Mouse (Mus musculus) heart, postnatal 36 days (tissue): ENCODE results near the gene Ttc41. TPM values are rescaled to one million over a fixed set of nuclear protein-coding genes. Genes with fewer than 3 reads are reported as not detected.

Source experiments
- DNase-seq, 2 experiments: peaks; one replicate each; pipeline ENCODE4 v3.0.0; 2021 to 2022
- intact Hi-C: fragments of 180-260 bp; cut with DNase I; formaldehyde crosslinking; loops from one replicate; pipeline ENCODE4 v1.15.1; 2025
- total RNA-seq, 2 experiments: library from RNA; stranded (reverse); gene quantifications; 2 replicates each; pipeline ENCODE4 v1.2.3; 2021

The Ttc41 gene
- total RNA-seq, 2 experiments from 2014 or later = 1.4 to 2.2 TPM

- intact Hi-C loops = no loop called here
Observed at GRCm38 (mm10) chr10:86742918-86743317, 37.3 kb downstream of the Ttc41 start.

GRCm38 (mm10) chr10:86744306-86744705 lies 38.7 kb downstream of the Ttc41 start:
- DNase-seq = no peak
- intact Hi-C loops = no loop called here

More at GRCm38 (mm10) chr10:86742918-86743317, 37.3 kb downstream of the Ttc41 start:
- no peak for DNase-seq

- DNase-seq = peak in 1 of 2 experiments; percentile 35
- intact Hi-C loops = no loop called here
Observed at GRCm38 (mm10) chr10:86755816-86756502, 50.3 kb downstream of the Ttc41 start.

GRCm38 (mm10) chr10:86757724-86758123 lies 52.1 kb downstream of the Ttc41 start:
- intact Hi-C loops = no loop called here
- DNase-seq = no peak

DNA sequence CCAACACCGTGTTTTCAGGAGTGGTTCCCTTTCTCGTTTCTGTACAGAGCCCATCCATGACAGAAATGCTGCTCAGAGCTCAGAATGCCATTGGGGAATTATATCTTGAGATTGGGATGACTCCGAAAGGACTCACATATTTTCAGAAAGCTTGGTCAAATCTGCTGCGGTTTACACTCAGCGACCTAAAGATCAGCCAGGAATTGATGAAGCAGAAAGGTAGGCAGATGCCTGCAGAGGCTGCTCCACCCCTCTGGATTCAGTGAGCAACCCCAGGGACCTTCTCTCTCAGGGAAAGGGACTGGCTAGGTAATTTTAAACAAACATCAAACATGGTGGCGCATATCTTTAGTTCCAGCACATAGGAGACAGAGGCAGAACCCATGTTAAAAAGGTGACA lies 52.6 kb downstream of the Ttc41 start:
- no peak for DNase-seq
- intact Hi-C loops = no loop called here

DNA sequence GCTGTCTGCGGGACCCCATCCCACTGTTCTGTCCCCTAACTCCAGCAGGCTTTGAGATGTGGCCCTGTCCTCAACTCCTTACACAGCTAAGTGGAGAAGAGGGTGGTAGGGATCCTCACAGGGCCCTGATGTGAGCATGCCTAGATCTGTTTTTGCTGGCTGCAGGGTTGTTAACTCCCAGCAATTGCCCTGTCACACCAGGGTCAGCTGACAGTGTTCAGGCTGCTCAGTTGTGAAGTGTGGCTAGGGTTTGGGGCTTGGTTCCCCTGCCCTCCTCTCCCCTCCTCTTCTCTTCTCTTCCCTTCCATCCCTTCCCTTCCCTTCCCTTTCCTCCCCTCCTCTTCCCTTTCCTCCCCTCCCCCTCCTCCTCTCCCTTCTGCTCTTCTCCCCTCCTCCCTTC lies 55.6 kb downstream of the Ttc41 start:
- DNase-seq = no peak
- intact Hi-C loops = loop anchor here (10.0 kb wide), 1 partner anchor 214 kb away; no protein-coding TSS in a partner anchor

- DNase-seq = no peak
- intact Hi-C loops = loop anchor here (10.0 kb wide), 1 partner anchor 213 kb away; no protein-coding TSS in a partner anchor
Observed at GRCm38 (mm10) chr10:86761722-86762383, 56.2 kb downstream of the Ttc41 start.

GRCm38 (mm10) chr10:86762384-86762730 lies 56.7 kb downstream of the Ttc41 start:
- no peak for DNase-seq
- intact Hi-C loops = loop anchor here (10.0 kb wide), 1 partner anchor 212 kb away; no protein-coding TSS in a partner anchor

DNA sequence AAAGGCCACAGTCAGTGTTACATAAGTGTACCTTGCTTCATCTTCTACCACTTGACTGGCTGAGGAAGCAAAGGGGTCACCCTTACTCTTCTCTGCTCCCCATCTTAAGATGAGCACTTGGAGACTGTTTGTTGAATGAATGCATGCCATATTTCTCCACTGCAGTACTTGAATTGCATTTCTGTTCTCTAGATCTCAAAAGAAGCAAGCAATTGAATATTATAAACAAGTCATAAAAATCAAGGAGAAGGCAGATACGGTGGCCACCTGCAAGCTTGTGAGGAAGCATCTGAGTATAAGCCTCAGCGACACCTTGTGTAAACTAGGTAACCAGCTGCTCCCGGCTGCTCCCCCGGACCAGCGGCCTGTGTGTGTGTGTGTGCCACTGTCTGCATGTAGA lies 58.1 kb downstream of the Ttc41 start, which contains the start of gene Gm49358:
Gene Gm49358 (plus strand): TSS at position 301 of the 400 bp plus-strand sequence.
- intact Hi-C loops = loop anchor here (10.0 kb wide), 1 partner anchor 211 kb away; no protein-coding TSS in a partner anchor
- DNase-seq = no peak

DNA sequence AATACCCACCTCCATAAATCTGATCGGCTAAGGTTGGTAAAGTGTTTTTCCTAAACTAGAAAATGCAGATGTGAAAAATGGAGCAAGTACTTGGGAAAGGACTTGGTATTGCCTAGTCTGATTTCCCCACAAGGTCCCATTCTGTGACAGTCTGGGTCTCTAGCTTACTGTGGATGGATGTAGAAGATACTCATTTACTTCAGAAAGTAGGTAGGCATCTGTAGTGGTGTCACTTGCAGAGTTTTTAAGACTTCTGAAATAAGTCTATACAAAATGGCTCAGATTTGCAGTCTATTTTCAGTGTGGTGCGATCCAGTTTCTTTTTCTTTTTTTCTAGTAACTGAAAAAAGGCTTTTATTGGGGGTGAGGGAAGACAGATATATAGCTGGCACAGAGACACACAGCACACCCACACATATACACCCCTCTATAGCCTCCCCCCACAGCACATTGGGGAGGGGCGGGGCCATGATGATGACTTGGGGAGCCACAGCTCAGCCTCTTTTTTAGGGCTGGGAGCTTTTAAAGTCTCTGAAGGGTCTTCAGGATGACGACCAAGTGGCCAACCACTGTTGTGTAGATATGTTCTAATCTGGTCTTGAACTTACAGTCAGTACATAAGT lies 59.8 kb downstream of the Ttc41 start:
- intact Hi-C loops = loop anchor here (10.0 kb wide), 1 partner anchor 209 kb away; no protein-coding TSS in a partner anchor
- no peak for DNase-seq

- intact Hi-C loops = loop anchor here (10.0 kb wide), 1 partner anchor 206 kb away; no protein-coding TSS in a partner anchor
- no peak for DNase-seq
Observed at GRCm38 (mm10) chr10:86769216-86769615, 63.6 kb downstream of the Ttc41 start.

DNA sequence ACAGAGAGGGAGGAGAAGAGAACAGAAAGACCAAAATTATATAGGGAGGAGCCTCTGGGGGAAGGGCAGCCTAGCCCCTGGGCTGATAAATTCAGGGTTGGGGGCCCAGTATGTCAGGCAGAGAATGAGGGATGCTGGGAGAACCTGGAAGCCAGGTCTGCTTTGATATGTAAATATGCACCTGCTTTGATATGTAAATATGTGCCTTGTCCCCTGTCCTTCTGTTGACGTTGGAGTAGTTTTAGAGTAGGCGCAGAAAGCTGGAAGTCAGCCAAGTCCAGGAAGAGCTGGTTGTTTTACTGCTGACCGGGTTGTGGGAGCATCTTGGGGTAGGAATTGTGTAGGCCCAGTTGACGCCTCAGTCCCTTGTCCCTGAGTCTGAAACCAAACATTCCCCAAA lies 64.2 kb downstream of the Ttc41 start:
- intact Hi-C loops = loop anchor here (10.0 kb wide), 1 partner anchor 205 kb away; no protein-coding TSS in a partner anchor
- no peak for DNase-seq

DNA sequence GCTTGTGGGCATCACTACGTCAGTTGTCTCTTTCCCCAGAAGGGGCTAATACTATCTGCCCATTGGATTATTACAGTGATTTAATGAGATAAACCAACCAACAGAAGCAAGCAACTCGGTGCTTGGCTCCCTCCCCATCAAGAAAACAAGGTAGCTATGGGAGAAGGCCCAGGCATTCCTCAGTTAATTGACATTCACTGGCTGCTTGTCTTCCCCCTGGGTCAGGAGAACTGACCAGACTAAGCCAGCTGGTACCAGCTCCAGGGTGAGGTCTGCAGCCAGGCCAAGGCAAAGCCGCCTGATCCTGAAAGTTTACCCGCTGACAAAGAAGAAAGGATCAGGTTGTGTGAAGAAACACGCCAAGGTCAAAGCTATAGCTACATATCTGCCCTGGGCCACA lies 66.1 kb downstream of the Ttc41 start:
- intact Hi-C loops = no loop called here
- DNase-seq = no peak

- intact Hi-C loops = no loop called here
- DNase-seq = no peak
Observed at GRCm38 (mm10) chr10:86772231-86772631, 66.6 kb downstream of the Ttc41 start.

DNA sequence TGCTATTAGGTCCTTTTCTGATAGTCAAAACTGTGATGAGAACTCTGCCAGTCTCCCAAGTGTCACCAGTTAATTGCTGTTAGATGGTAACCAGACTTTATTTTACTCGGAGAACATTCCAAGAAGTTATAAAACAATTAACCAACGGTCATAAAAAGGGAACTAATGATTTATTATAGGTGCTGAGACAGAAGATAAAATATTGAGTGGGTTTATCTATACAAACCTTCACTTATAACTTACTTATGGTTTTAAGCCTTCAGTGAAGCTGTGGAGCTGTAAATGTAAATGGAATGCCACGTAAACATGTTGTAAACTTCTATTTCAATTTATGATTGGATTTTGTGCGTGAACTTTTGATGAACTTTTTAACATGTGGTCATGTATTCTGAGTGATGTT lies 67.7 kb downstream of the Ttc41 start:
- intact Hi-C loops = no loop called here

DNA sequence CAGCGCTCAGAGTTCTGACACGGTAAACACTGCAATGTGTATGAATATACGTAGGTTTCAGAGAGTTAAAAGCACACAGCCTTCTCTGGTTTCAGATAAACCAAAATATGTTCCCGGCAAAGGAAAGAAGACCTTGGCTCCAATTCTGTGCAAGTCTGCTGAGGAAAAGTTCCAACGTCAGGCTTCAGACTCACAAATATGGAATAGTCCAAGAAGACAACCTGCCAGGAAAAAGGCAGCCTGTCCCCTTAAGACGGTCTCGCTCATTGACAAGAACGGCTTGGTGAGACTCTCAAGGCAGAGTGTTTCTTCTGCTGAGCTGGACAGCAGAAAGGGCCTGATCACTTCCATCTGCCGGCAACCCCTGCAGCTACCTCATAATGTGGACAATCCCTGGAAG lies 70.7 kb downstream of the Ttc41 start:
- no peak for DNase-seq
- intact Hi-C loops = no loop called here

More for the DNA sequence above, 67.7 kb downstream of the Ttc41 start:
- no peak for DNase-seq

GRCm38 (mm10) chr10:86777614-86778319 lies 72.2 kb downstream of the Ttc41 start:
- intact Hi-C loops = loop anchor here (2.0 kb wide), 2 partner anchors 37 to 71 kb away; no protein-coding TSS in a partner anchor
- DNase-seq = no peak

DNA sequence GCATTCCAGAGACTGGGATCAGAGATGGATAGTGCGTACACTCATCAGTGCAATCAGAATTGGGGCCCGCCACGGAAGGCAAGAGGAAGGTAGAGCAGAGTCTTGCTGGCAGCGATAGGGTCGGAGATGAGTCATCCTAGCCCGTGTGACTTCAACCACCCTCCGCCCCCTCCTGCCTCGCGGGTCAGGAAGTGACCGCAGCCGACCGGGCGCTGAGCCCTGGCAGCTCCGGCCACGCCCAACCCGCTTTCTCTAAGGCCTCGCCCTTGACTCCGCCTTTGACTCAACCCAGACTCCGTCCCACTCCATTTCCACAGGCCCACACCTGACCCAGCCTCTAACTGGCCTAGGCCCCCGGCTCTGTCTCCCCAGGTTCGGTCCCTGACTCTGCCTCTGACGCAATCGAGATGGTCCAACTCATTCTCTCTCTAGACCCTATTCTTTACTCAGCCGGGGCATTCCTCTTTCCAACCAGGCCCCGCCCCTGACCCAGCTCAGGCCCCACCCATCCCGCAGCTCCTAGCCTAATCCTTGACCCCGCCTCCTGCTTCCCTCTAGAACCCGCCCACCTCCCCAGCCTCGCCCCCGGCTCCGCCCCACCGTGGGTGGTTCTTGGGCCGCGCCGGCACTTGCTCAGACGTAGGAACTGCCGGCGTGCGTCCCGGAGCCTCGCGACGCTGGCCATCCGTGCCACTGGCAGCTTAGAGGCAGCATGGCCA lies 72.9 kb downstream of the Ttc41 start, which contains the start of gene Nt5dc3:
Gene Nt5dc3 (plus strand): TSS at position 608 of the 719 bp plus-strand sequence.
- intact Hi-C loops = loop anchor here (2.0 kb wide), 2 partner anchors 36 to 72 kb away; no protein-coding TSS in a partner anchor
- DNase-seq = peak; percentile 95 to 99

DNA sequence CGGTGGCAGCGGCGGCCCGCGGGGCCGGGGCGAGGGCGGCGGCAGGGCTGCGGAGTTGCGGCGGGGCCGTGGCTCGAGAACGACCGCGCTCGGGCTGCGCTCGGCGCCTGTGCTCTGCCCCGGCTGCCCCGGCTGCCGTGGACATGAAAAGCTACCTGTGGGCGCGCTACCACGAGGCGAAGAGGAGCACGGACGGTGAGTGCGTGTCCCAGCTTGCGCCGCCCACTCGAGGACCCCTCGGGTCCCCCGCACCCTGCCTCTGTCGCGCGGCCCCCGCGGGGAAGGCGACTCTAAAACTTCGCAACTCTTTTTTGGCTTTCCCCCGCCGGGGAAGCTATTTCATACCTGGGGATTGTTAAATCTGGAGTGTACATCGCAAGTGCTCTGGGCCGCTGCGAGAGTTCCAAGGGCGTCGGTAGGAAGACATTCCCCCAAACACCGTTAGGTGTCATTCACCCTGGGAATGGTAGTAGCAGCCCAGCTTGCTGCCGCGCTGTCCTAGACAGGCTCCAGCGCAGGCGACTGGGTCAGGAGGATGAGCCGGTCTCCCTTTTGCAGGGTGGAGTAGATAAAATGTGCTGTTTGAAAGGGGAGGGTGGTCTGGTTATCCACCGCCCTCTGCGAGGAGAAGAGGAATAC lies 73.6 kb downstream of the Ttc41 start:
- intact Hi-C loops = loop anchor here (2.0 kb wide), 2 partner anchors 36 to 72 kb away; no protein-coding TSS in a partner anchor
- DNase-seq = peak; percentile 45 to 50
